Mouse (Mus musculus): ENCODE results near the gene Amigo2. TPM values are rescaled to one million over a fixed set of nuclear protein-coding genes. Genes with fewer than 3 reads are reported as not detected.

Amigo2 gene
- polyA plus RNA-seq, 1 experiment = 3.9 TPM

GRCm38 (mm10) chr15:97267094-97267695 is 20.1 kb upstream of the Amigo2 start:
- DNase-seq (ENCODE audit: low read depth) = no peak

DNA sequence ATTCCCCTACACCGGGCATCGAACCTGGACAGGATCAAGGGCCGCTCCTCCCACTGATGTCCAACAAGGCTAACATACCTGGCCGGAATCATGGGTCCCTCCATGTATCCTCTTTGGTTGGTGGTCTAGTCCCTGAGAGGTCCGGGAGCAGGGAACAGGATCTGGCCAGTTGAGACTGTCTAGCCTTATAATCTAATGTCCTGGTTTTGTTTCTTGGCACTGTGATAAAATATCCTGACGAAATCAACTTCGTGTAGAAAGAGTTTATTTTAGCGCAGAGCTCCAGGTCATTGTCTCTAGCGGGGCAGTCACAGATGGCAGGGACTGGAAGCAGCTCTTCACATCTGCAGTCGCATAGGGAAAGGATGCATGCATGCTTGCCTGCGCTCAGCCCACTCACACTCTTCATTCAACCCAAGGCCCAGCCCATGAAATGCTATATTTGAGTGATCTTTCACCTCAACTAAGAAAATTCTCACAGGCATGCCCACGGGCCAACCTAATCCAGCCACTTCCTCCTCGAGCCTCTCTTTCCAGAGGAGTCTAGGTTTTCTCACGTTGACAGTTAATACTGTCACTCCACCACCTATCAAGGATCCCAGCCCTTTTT is 19.3 kb upstream of the Amigo2 start:
- no peak for DNase-seq (ENCODE audit: low read depth)

GRCm38 (mm10) chr15:97262251-97262650 is 15.2 kb upstream of the Amigo2 start:
- no peak for DNase-seq (ENCODE audit: low read depth)

DNA sequence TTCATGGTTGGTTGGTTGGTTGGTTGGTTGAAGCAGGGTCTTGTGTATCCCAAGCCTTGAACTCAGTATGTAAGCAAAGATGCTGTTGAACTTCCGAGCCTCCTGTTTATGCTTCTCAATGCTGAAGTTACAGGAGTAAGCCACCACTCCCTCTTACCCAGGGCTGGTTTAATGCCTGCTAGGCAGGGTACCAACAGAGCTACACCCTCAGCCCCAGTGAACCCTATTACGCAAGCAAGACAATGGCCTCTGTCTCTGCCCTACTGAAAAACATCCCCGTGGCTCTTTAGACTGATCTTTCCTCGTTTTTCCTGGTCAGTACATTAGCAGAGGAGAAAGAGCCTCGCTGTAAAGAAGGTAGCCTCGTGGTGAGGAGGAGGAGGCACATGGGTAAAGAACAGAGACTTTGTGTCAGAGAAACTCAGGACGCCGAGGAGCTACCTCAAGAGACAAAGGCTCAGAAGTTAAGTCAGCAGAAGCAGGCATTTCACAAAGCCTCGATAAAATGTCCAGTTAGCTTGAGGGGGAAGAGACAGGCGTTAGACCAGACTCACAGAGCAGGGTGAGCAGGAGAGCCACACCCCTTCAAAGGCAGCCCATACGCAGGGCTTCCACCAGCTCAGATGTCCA is 13.0 kb upstream of the Amigo2 start:
- DNase-seq (ENCODE audit: low read depth) = no peak

DNA sequence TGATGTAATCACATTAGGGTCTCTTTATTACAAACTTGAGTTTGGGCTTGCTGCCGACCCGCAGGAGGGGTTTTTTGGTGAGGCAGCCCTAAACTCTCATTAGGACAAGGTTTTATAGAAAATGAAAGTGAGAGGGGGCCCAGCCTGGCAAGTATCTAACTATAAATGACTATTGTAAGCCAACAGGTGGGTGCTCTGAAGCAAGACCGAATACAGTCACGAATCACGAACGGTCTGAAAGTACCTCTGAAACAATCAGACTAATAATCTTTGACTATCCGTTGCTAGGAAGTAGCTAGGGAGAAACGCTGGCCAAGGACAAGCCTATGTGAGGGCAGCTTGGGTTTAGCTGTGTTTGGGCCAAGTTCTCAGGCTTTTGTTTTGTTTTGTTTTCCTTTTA is 12.2 kb upstream of the Amigo2 start:
- no peak for DNase-seq (ENCODE audit: low read depth)

DNA sequence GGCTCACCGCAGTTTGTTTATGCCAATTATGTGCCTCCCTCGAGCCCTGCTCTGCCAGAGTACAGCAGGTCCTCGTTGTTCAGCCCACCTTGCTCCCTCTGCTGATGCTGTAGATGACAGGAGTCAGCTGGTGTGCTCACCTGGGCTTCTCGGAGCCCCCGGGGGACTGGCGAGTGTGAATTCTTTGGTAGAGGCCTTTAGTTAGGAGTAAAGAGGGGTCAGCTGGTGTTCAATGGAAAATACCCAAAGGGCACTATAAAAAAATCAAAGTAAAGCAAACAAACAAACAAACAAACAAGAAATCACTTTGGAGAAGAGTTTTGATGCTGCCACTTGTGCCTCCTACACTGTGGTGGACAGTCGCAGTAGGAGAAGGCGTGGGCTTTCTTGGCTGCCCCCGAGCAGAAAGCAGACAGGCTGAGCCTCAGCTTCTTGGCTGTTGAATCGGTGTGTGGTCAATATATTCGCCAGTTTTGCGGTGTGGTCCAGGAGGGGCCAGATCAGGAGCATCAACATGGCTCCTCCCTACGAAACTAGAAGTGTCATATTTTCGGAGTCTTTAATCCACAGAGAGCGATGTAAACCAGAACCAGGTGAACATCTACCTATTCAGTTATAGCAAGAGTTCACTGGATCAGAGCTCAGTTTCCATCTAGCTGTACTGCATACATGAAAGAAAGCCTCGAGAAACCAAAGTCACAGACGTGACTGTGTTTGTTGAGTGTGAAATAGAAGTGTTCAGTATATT is 11.6 kb upstream of the Amigo2 start:
- DNase-seq (ENCODE audit: low read depth) = no peak

DNA sequence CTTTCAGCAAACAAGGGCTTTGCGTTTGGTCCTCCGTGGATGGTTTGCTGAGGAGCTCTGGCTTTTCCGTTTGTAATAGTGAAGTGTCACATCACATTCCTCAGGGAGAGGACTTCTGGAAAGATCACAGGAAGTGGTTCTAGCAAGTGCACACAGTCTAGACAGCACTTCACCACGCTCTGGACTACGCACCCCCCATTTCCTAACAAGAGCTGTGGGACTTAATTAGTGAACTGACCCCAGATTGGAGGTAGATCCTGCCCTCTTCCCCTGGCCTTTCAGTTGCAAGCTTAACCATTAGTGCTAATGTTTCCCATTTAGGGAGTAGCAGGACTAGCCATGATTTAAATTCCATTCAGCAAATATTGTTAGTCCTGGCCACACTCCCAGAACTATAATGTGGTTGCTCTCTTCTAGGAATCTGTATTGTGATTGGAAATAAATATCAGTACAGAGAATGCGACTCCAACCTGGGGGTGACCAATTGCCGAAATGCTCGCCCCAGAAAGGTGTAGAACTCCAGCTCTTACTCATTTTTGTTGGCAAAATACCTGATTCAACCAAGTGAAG is 10.2 kb upstream of the Amigo2 start:
- DNase-seq (ENCODE audit: low read depth) = no peak

GRCm38 (mm10) chr15:97256411-97256810 is 9.3 kb upstream of the Amigo2 start:
- DNase-seq (ENCODE audit: low read depth) = no peak

DNA sequence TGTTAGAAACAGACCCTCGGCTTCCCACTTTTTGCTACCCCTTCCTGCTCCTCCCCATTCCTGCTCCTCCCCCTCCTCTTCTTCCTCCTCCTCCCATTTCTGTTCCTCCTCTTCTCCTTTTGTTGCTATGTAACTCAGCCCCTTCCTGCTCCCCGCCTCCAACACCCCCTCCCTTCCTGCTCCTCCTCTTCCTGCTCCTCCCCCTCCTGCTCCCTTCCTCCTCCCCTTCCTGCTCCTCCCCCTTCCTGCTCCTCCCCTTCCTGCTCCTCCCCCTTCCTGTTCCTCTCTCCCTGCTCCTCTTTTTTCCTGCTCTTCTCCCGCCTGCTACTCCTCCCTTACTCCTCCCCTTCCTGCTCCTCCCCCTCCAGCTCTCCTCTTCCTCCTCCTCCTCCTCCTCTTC is 8.7 kb upstream of the Amigo2 start:
- DNase-seq (ENCODE audit: low read depth) = no peak

- no peak for DNase-seq (ENCODE audit: low read depth)
These were observed 7.3 kb upstream of the Amigo2 start for GRCm38 (mm10) chr15:97254375-97254774.

DNA sequence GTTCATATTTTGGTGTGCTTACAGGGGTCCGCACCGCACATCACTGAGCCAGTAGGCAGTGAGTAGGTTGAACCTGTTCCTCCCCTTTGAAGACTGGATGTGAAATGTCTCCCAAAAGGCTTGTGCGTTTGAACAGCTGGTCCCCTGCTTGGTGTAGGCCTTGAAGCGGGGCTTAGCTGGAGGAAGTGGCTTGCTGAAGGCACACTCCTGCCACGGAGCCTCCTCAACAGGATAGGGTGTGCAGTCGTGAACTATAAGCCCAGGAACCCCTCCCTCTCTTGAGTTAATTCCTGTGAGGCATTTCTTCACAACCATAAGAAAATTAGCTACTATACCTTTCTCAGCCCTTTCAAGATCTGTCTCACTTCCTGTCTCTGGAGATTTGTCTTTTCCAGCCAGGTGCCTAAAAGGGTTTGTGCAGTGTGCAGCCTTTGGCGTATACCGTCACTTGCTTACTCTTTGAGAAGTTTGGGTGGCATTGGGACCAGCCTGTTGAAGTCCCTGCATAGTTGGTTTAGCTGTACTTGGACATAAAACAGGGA is 5.5 kb upstream of the Amigo2 start:
- no peak for DNase-seq (ENCODE audit: low read depth)

GRCm38 (mm10) chr15:97249322-97249721 is 2.2 kb upstream of the Amigo2 start:
- DNase-seq (ENCODE audit: low read depth) = no peak

DNA sequence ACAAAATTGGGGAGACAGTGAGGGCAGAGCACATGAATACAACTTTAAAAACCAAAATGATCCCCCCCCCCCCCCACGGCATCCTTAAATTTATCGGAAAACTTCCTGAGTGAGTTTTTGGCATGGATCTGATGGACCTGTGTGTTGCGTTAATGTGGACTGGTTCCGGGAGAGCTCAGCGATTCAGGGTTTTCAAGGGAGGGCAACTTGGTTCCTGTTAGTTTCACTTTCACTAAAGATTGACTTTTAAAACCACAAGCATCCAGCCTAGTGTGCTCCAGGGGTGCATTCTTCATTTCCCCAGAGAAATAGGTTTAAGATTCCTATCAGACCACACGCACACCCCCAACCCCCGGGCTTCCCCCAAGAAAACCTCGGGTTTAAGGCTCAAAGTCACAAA is 1.2 kb upstream of the Amigo2 start:
- DNase-seq (ENCODE audit: low read depth) = no peak

DNA sequence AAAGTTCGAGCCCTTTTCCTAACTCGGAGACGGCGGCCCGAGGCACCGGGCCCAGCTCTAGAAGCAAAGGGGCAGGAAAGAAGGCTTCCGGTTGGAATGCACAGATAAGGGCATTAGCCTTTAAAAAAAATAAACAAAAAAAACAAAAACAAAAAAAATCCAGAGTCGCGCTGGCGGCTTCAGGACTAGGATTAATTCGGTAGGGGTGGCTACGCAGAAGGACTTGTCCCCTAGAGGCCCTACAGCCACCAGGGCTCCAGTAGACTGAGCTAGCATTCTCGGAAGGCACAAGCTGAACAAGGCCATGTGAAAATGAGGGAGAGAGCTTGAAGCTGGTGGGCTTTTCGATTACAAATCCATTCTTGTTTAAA is 689 bp upstream of the Amigo2 start:
- DNase-seq (ENCODE audit: low read depth) = no peak

GRCm38 (mm10) chr15:97246256-97246655 is 831 bp downstream of the Amigo2 start:
- no peak for DNase-seq (ENCODE audit: low read depth)

DNA sequence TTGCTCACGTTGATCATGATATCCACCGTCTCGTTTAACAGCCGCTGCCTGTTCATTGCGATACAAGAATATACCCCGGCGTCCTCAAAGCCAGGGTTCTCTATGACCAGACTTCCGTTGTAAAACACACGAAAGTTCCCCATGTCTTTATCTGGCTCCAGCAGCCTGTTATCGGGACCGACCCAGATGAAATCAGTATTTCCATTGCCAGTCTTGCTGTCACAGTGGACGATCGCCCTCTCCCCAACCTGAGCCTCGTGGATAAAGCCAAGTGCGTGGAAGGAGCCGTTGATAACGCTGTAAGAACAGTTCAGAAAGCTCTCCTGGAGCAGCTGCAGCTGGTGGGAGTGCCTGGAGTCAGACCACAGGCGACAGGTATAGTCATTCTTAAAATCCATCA is 1.7 kb downstream of the Amigo2 start:
- DNase-seq (ENCODE audit: low read depth) = no peak

GRCm38 (mm10) chr15:97236943-97237342 is 10.1 kb downstream of the Amigo2 start:
- no peak for DNase-seq (ENCODE audit: low read depth)

- DNase-seq (ENCODE audit: low read depth) = no peak
These were observed 11.9 kb downstream of the Amigo2 start for GRCm38 (mm10) chr15:97235183-97235582.

GRCm38 (mm10) chr15:97234076-97234475 is 13.0 kb downstream of the Amigo2 start:
- DNase-seq (ENCODE audit: low read depth) = no peak

GRCm38 (mm10) chr15:97229494-97230077 is 17.5 kb downstream of the Amigo2 start:
- no peak for DNase-seq (ENCODE audit: low read depth)

- DNase-seq (ENCODE audit: low read depth) = no peak
These were observed 23.1 kb downstream of the Amigo2 start for GRCm38 (mm10) chr15:97224003-97224402.

GRCm38 (mm10) chr15:97223431-97223830 is 23.7 kb downstream of the Amigo2 start:
- DNase-seq (ENCODE audit: low read depth) = no peak

Data from gonadal fat pad, adult 2 months (tissue).